Mouse (Mus musculus): ENCODE data around the gene Rps6kl1.

GRCm38 (mm10) chr12:85192461-85193108 is 41.5 kb upstream of the Rps6kl1 start:
- TF ChIP-seq CTCF (IDR thresholded peaks at IDR 0.05; ENCODE audit: low read depth, low read length) (no peak), POLR2A (IDR thresholded peaks at IDR 0.05; ENCODE audit: extremely low read depth, insufficient read depth, low read length) (no peak)

Measured in liver, adult 2 months (tissue).